Mouse (Mus musculus): ENCODE measurements around the gene Ctf1. TPM values are rescaled to one million over a fixed set of nuclear protein-coding genes. Genes with fewer than 3 reads are reported as not detected.

Ctf1 gene
- polyA plus RNA-seq, 1 experiment from 2014 or later = 15.6 TPM

GRCm38 (mm10) chr7:127681888-127682553 lies 30.5 kb upstream of the Ctf1 start:
- H3K27me3 ChIP-seq (ENCODE audit: insufficient read depth, low read length) = no peaks in the 10 kb centered on the region
- H3K4me2 ChIP-seq = no peak overlapping the region
- H3K27ac ChIP-seq (ENCODE audit: low read depth) = no peak overlapping the region
- no peaks in the 10 kb centered on the region for H3K9me3 ChIP-seq (ENCODE audit: low read depth, low read length)
- DNase-seq (no peak), ATAC-seq (ENCODE audit: insufficient read depth) (no peak)
- H3K36me3 ChIP-seq (ENCODE audit: insufficient read depth) = no peaks in the 10 kb centered on the region
- H3K9ac ChIP-seq = no peak overlapping the region
- no peak for TF ChIP-seq CTCF (IDR thresholded peaks at IDR 0.05; ENCODE audit: low read depth)
- WGBS = 56% methylated on average over 8 of the region's 8 CpGs
- H3K4me1 ChIP-seq (ENCODE audit: insufficient read depth) = peaks cover 6% of the 10 kb centered on the region; the same call in 1 of the 2 replicates
- H3K4me3 ChIP-seq (ENCODE audit: low read depth, low read length) = no peak overlapping the region

- Histone ChIP-seq H3K27me3 (ENCODE audit: insufficient read depth, low read length) (no peaks in the 10 kb centered on the region), H3K27ac (ENCODE audit: low read depth) (0 out of 2 replicates have a peak overlapping the region, but pooled peaks have one; percentile 22), H3K4me3 (ENCODE audit: low read depth, low read length) (no peak overlapping the region), H3K9ac (no peak overlapping the region), H3K4me2 (peak overlapping the region; percentile 7; the same call in 1 of the 2 replicates), H3K4me1 (ENCODE audit: insufficient read depth) (peaks cover 6% of the 10 kb centered on the region; the same call in 1 of the 2 replicates), H3K9me3 (ENCODE audit: low read depth, low read length) (no peaks in the 10 kb centered on the region), H3K36me3 (ENCODE audit: insufficient read depth) (no peaks in the 10 kb centered on the region)
- no peak for TF ChIP-seq CTCF (IDR thresholded peaks at IDR 0.05; ENCODE audit: low read depth)
- DNase-seq (peak; percentile 83), ATAC-seq (ENCODE audit: insufficient read depth) (peak; percentile 93)
- WGBS = 32% methylated on average over 14 of the region's 14 CpGs
Observed at GRCm38 (mm10) chr7:127685304-127686018, 27.1 kb upstream of the Ctf1 start.

- 62% methylated on average over 11 of the region's 11 CpGs for WGBS
- H3K27ac ChIP-seq (ENCODE audit: low read depth) = no peak overlapping the region
- H3K27me3 ChIP-seq (ENCODE audit: insufficient read depth, low read length) = no peaks in the 10 kb centered on the region
- no peak for TF ChIP-seq CTCF (IDR thresholded peaks at IDR 0.05; ENCODE audit: low read depth)
- H3K4me1 ChIP-seq (ENCODE audit: insufficient read depth) = peaks cover 6% of the 10 kb centered on the region; the same call in 1 of the 2 replicates
- no peaks in the 10 kb centered on the region for H3K36me3 ChIP-seq (ENCODE audit: insufficient read depth)
- ATAC-seq (ENCODE audit: insufficient read depth) = no peak
- H3K9me3 ChIP-seq (ENCODE audit: low read depth, low read length) = no peaks in the 10 kb centered on the region
- DNase-seq = no peak
- H3K4me2 ChIP-seq = no peak overlapping the region
- H3K4me3 ChIP-seq (ENCODE audit: low read depth, low read length) = no peak overlapping the region
- H3K9ac ChIP-seq = no peak overlapping the region
Observed at GRCm38 (mm10) chr7:127686740-127687449, 25.6 kb upstream of the Ctf1 start.

GRCm38 (mm10) chr7:127688935-127689334 lies 23.6 kb upstream of the Ctf1 start:
- ATAC-seq (ENCODE audit: insufficient read depth) (no peak), DNase-seq (no peak)
- H3K4me3 ChIP-seq (ENCODE audit: low read depth, low read length) = no peak overlapping the region
- H3K27me3 ChIP-seq (ENCODE audit: insufficient read depth, low read length) = no peaks in the 10 kb centered on the region
- no peaks in the 10 kb centered on the region for H3K36me3 ChIP-seq (ENCODE audit: insufficient read depth)
- no peak for TF ChIP-seq CTCF (IDR thresholded peaks at IDR 0.05; ENCODE audit: low read depth)
- H3K4me1 ChIP-seq (ENCODE audit: insufficient read depth) = peaks cover 6% of the 10 kb centered on the region; the same call in 1 of the 2 replicates
- no peak overlapping the region for H3K27ac ChIP-seq (ENCODE audit: low read depth)
- no peaks in the 10 kb centered on the region for H3K9me3 ChIP-seq (ENCODE audit: low read depth, low read length)
- no peak overlapping the region for H3K4me2 ChIP-seq
- H3K9ac ChIP-seq = no peak overlapping the region
- 77% methylated on average over 7 of the region's 7 CpGs for WGBS

GRCm38 (mm10) chr7:127689626-127690280 lies 22.8 kb upstream of the Ctf1 start:
- H3K4me1 ChIP-seq (ENCODE audit: insufficient read depth) = peaks cover 6% of the 10 kb centered on the region; the same call in 1 of the 2 replicates
- no peak for DNase-seq
- no peak overlapping the region for H3K27ac ChIP-seq (ENCODE audit: low read depth)
- no peak for ATAC-seq (ENCODE audit: insufficient read depth)
- no peaks in the 10 kb centered on the region for H3K9me3 ChIP-seq (ENCODE audit: low read depth, low read length)
- H3K4me3 ChIP-seq (ENCODE audit: low read depth, low read length) = no peak overlapping the region
- no peaks in the 10 kb centered on the region for H3K36me3 ChIP-seq (ENCODE audit: insufficient read depth)
- TF ChIP-seq CTCF (IDR thresholded peaks at IDR 0.05; ENCODE audit: low read depth) = no peak
- no peak overlapping the region for H3K9ac ChIP-seq
- H3K4me2 ChIP-seq = no peak overlapping the region
- WGBS = 62% methylated on average over 9 of the region's 9 CpGs
- no peaks in the 10 kb centered on the region for H3K27me3 ChIP-seq (ENCODE audit: insufficient read depth, low read length)

- no peak for TF ChIP-seq CTCF (IDR thresholded peaks at IDR 0.05; ENCODE audit: low read depth)
- Histone ChIP-seq H3K27me3 (ENCODE audit: insufficient read depth, low read length) (no peaks in the 10 kb centered on the region), H3K36me3 (ENCODE audit: insufficient read depth) (no peaks in the 10 kb centered on the region), H3K9me3 (ENCODE audit: low read depth, low read length) (no peaks in the 10 kb centered on the region), H3K4me3 (ENCODE audit: low read depth, low read length) (peak overlapping the region; percentile 30), H3K9ac (peak overlapping the region; percentile 58), H3K27ac (ENCODE audit: low read depth) (peak overlapping the region; percentile 90), H3K4me2 (peak overlapping the region; percentile 62), H3K4me1 (ENCODE audit: insufficient read depth) (no peaks in the 10 kb centered on the region)
- WGBS = 4% methylated on average over 15 of the region's 15 CpGs
- ATAC-seq (ENCODE audit: insufficient read depth) (peak; percentile 93), DNase-seq (peak; percentile 83)
Observed at GRCm38 (mm10) chr7:127691221-127691989, 21.1 kb upstream of the Ctf1 start.

All from lung, embryonic 14.5 days (tissue).